Mouse (Mus musculus) 416B (cell line): ENCODE measurements around the gene BC048671.

Source experiments
- DNase-seq: peaks from one replicate; pipeline ENCODE4 v3.0.0; 2011; ENCODE audit warnings: low read depth

Gene BC048671

DNA sequence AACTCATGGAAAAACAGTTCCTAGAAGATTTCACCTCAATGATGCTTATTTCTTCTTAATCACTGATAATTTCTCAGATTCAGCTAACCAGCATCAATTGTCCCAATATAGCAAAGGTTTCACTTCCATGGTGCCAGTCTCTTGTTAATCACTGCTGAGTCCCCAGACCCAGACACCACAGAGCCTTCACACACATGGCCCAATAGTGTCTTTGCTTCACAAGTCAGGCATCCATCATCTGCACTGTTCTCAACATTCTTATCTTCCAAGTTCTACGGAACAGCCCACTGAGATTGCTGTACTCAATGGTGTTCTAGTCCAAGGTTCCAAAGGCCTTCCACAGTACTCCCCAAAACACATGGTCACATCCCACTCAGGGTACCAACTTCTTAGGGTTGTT lies at the start of gene BC048671:
Gene BC048671, plus strand, starts transcription at position 301 of the 400 bp plus-strand sequence.
- DNase-seq: no peak

DNA sequence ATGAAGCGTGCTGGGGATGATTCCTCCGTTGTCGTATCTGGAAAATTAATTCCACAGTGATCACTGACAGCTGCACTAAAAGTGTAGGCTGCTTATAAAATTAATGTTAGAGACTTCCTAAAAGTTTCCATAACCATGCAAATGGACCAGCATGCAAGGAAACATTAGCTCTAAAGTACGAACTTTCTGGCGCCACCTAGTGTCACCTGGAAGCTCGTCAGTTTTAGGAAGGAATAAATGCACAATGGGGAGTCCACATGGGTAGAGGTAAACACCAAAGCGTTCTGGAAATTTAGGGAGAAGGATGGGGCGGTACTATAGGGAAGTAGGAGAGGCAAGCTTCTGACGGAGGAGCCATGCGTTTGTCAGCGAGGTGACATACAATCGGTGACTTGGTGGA lies 12.8 kb upstream of the BC048671 start:
- DNase-seq: peak; percentile 30

DNA sequence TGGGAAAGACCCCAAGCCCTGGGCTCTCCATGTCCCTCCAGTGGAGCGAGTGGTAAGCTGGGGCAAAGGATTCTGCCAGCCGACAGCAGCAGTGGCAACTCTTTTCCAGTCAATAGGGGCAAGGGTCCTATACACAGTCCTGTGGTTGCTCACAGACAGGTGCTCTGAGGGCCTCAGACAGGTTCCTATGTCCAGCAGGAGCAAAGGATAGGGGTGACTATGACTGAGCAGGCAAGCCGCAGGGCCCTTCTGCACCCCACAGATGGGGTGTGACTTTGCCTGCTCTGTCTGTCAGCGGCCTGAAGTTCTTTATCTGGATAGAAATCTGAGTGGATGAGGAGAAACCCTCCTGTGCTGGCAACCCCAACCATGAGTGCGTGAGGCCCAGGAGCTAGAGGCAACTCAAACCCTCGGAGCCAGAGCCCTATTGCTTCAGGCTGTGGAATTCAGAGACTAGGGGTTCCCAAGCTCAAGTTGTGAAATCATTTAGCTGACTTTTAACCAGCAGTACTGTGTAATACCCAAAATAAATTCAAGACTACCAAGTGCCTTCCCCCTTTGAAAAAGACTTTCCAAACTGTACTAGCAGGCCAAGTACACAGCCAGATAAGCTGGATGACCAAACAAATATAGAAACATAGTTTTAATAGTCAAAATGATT lies 5.4 kb downstream of the BC048671 start:
- DNase-seq: no peak

- DNase-seq: no peak
Observed at GRCm38 (mm10) chr6:90308839-90309778, 8.1 kb downstream of the BC048671 start.

DNA sequence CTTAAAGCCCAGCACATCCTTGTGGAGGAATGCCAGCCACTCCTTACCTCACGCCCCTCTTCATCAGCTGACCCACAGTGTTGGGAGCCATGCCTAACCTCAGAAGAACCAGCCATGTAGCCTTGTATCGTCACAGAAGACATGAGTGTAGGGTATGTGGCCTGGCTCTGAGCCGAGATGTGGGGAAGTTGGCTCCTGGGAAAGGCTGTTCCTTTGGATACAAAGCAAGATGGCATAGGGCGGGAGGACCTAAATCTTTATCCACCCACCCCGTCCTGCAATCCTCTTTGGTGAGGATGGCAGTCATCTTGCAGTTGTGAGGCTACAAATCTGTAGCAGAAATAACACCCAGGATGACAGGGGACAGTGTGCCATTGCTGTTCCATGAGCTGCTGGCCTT lies 14.9 kb downstream of the BC048671 start:
- no peak for DNase-seq

DNA sequence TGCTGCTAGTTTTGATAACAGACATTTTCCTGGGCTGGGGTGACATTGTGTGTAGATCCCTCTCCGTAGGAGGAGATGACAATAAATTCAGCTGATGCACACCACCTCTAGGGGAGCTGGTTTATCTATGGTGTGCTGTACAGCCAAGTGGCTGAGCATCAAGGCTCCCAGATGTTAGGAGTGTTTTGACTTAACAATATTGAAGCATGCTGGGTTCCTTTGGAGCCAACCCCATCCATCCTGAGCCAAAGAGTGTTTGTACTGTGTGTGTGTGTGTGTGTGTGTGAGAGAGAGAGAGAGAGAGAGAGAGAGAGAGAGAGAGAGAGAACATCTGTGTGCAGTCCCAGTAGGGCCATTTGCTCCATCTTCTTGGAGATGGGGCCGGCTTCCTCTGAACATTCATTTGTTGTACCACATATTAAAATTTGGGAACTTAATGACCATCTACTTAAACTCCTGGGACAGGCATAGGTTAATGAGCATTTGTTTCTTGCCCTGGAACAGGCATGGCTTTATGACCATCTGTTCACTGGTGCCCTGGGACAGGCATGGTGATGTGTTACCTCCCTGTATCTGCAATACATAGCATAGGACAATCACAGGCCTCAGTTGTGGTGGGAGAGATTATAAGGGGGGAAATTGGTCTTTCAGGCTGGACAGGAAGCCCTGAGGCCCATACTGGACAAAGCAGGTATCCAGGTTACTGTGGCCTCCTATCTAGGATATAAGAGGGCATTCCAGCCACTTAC lies 16.7 kb downstream of the BC048671 start:
- no peak for DNase-seq

GRCm38 (mm10) chr6:90319019-90319418 lies 18.0 kb downstream of the BC048671 start:
- DNase-seq: no peak

DNA sequence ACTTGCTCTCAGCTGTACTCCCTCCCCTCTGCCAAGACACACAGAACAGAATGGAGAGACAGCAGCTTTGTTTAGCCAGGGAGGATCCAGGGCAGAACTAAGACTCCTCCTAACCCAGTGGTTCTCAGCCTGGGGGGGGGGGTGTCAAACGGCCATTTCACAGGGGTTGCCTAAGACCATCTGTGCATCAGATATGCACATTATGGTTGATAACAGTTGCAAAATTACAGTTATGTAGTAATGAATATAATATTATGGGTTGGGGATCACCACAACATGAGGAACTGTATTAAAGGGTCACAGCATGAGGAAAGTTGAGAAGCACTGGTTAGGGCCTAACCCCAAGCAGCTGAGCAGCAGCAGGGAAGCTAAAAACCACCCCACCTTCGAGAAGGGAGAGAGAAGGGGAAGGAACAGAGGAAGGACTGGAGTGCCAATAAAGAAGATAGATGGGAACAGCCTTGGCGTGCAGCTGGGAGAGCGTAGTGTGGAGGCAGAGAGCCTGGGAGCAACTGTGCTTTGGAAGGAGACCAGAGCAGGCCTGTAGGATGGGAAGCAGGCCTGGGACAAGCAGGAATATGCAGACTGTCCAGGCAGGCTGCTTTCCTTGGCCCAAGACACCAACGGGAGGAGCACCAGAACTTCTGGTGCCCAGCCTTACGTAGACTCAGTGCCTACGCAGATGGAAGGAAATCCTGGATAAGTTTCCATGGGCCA lies 18.6 kb downstream of the BC048671 start:
- DNase-seq: peak; percentile 58

- peak; percentile 36 for DNase-seq
Observed at GRCm38 (mm10) chr6:90320429-90320828, 19.4 kb downstream of the BC048671 start.

GRCm38 (mm10) chr6:90321811-90322210 lies 20.8 kb downstream of the BC048671 start:
- peak; percentile 10 for DNase-seq

GRCm38 (mm10) chr6:90324026-90324425 lies 23.0 kb downstream of the BC048671 start:
- DNase-seq: no peak

DNA sequence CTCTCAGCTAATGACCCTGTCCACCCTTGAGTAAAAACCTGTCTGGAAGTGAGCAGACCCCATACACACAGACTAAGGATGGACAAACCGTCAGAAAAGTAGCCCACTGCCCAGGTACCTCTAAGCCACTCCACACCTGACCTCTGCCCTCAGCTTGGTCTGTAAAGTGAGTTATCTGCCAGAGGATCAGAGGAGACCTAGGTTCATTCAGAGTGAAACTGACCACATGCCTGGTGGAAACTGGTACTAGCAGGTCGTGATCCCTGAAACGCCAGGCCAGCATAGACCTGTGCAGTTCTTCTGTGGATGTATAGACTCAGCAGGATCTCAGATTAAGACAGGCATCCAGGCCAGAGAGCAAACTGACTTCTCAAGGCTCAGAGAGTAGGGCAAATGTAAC lies 23.4 kb downstream of the BC048671 start:
- no peak for DNase-seq

GRCm38 (mm10) chr6:90324991-90325390 lies 24.0 kb downstream of the BC048671 start, which contains the start of gene Chst13:
Gene Chst13, minus strand, starts transcription at chr6:90325185.
- no peak for DNase-seq

DNA sequence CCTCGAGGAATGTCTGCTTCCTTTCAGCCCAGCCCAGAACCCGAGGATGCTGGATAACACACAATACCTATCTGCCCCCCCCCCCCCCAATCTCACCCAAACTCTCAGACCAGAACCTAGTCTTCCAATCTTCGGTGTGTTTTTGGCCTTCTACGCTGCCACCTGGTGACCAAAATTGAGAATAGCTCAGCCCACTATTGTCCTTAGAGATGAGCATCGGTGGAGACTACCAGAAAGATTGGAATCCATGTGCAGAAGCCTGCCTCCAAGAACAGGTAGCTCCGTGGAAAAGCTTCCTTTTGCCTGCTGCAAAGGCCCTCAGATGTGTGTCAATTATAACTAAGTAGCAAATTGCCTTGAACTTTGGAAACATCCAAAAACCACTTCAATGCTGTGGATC lies 26.7 kb downstream of the BC048671 start:
- peak; percentile 21 for DNase-seq

DNA sequence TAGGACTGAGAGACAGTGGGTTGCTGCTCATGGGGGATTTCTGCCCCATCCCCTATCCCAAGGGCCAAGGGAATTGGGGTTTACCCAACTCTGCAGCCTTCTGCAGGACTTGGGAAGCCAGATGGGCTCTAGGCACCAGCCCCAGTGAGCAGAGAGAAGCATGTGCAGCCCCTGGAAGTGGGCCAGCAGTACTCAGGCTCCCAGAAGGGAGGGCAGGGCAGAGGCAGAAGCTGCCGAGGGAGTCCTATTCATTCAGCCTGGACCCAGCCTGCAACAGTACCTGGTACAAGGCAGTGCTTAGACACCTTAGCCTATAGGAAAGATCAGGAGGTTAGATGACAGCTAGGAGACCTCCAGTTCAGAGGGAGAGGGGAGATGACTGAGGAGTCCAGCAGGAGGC lies 28.9 kb downstream of the BC048671 start:
- no peak for DNase-seq

DNA sequence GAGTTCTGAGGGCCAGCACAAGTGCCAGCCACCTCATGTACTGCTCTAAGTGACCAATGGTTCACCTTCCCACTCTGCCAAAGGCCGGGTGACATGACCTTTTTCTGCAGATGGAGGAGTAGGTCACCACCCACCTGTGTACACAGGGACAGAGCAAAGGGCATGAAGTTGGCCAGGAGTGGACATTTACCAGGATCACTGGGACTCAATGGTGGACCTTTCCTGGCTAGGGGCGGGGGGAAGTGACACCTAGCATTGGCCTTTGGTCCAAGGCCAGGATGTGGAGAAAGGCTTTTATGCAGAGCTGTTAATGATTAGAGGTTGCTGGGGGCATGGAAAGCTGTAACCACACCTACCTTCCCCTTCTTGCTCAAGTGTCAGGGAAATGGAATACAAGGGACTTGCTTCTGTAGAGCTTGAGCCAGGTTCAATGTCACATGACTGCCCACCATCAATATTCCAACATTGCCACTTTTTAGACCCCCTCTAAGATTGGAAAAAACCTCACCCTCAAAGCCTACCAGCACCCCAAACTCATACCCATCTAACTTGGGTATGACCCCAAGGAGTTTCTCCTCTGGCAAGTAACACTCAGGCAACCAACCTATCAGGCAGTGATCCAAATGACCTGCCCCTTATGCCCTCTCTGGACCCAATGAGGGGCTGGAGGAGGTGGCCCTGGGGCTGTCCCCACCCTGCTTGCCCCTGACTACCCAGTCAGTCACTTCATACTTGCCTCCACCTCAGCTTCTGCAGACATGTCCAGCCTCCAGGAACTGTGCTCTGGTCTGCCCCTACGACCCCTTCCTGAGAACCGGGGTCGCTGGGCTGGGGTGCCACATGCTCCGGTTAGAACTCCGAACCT lies 31.8 kb downstream of the BC048671 start, which contains the start of gene Uroc1:
Gene Uroc1, plus strand, starts transcription at position 724 of the 865 bp plus-strand sequence.
- no peak for DNase-seq

DNA sequence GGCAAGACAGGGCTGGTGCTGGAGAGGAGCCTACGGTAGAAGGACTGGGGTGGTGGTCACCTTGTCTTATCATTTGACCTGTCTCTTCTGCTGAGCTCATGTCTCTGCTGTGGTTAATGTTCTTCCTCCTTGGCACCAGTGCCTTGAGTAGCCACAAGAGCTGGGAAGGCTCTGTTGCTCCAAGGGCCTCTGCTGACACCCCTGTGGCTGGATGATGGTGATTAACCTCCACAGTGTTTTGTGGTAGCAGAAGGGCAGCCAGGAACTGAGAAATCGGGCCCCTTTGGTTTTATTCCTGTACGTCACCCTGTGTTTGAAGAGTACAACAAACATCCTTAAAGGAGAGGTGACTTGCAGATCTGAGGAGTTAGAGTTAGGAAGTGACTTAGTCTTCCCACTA lies 33.2 kb downstream of the BC048671 start:
- DNase-seq: peak; percentile 31

- no peak for DNase-seq
Observed at GRCm38 (mm10) chr6:90342343-90342742, 41.3 kb downstream of the BC048671 start.

DNA sequence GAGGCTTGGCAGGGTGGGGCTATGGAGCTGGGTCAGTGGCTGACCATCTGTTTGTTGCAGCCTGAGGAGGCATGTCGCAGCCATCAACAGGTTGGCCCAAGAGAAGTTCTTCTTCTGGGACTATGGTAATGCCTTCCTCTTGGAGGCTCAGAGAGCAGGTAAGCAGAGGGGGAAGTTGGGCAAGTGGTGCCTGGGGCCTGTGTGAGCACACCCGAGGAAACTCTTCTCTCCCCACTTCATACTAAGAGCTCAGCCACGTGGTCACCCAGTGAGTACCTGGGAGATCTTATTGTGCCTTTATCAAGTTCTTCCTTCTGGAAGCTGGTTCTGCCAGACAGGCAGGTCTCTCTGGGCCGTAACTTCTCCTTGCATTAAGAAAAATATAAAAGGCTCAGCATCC lies 46.2 kb downstream of the BC048671 start:
- no peak for DNase-seq

GRCm38 (mm10) chr6:90348500-90348899 lies 47.5 kb downstream of the BC048671 start:
- no peak for DNase-seq

- no peak for DNase-seq
Observed at GRCm38 (mm10) chr6:90350011-90350410, 49.0 kb downstream of the BC048671 start.
